Mouse (Mus musculus) gastrocnemius, adult 2 months (tissue): Measurements from ENCODE around the gene Hmga2. TPM values are rescaled to one million over a fixed set of nuclear protein-coding genes. Genes with fewer than 3 reads are reported as not detected.

ENCODE experiments used
- DNase-seq: peaks from one replicate; pipeline ENCODE4 v3.0.0; 2022
- H3K27ac ChIP-seq: fragments of 200-600 bp; 2 replicates; pipeline ENCODE4 v1.8.1; 2022; ENCODE audit warnings: mild to moderate bottlenecking
- H3K4me3 ChIP-seq: fragments of 200-600 bp; 2 replicates; pipeline ENCODE4 v1.8.1; 2022; ENCODE audit warnings: mild to moderate bottlenecking, moderate library complexity
- CTCF ChIP-seq: fragments of 200-600 bp; IDR thresholded peaks from 2 replicates; pipeline ENCODE4 v1.8.1; 2022; ENCODE audit warnings: antibody characterized with exemption, mild to moderate bottlenecking, moderate library complexity
- intact Hi-C: fragments of 180-260 bp; cut with DNase I; formaldehyde crosslinking; loops from one replicate; pipeline ENCODE4 v1.15.1; 2025
- long read RNA-seq, 2 experiments: library from polyadenylated mRNA; stranded (forward); transcript quantifications; one replicate each; pipeline ENCODE4 v2.0.0; 2021
- total RNA-seq, 2 experiments: library from RNA; stranded (reverse); gene quantifications; 2 replicates each; pipeline ENCODE4 v1.2.3; 2021

Hmga2 gene
- under 1 TPM in 1 of 2 experiments, not detected in 1; 0.10 TPM for total RNA-seq
- long read RNA-seq, experiment 1, result 0 reads
- long read RNA-seq, experiment 2, result 0 reads

DNA sequence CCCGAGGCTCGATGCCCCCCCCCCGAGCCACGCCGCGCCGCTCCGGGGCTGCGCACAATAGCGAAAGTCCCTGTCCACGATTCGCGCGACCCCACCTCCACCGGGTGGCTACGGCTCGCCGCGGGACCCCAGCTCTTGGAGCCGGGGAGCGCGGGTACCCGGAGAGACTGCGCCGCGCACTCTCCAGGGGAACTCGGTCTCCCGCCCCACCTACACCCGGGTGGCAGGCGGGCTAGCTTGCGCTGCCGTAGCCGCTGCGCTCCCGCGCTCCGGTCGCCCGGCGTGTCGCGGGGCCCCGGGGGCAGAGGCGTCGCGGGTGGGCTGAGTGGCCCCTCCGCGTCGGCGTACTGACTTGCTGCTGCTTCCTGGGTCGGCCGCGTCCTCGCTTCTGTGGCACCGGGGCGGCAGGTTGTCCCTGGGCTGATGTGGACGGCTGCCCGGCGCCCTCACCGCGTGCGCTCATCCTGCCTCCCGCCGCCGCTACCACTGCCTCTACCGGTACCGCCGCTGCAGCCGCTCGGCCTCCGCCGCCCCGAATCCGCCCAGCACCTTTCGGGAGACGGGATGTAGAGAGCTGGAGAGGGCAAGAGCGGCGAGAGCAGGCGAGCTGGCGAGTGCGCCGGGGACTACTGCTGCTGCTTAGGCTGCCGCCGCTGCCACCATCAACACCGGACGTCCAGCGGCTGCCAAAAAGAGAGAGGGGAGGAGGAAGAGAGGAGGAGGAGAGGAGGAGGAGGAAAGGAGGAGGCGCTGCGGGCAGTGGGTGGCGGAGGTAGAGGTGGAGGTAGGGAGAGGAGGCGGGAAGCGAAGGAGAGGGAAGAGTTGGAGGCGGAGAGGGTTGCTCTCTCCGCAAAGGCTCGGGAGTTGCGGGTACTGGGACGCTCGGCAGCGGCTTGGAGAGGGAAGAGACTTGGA is at the start of gene Hmga2:
Hmga2 (minus strand) TSS at position 869 of the 915 bp plus-strand sequence.
- peak; percentile 28 for DNase-seq
- intact Hi-C loops, result loop anchor here (10.0 kb wide), 1 partner anchor 51 kb away; no protein-coding TSS in a partner anchor
- Histone ChIP-seq H3K27ac (no peak within 1 kb of the TSS), H3K4me3 (peak within 1 kb of the TSS; percentile 74)
- no peak for TF ChIP-seq CTCF

DNA sequence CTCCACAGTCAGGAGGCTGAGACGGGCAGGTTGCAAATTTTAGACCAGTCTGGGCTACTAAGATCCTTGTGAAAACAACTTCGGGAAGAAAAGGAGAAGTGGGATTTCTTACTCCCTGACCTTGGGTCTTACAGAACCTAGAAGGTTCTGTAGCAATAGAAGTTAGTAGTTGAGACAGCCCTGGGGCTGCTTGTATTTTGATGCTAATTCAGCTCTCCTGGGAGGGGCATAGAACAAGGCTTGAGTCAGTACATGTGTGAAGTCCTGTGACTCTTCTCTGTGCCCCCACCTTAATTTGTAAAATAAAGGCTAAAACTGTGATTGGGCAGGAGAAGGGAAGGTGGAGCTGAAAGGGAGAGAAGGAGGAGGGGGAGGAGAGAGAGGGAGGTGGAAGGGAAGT is 46.7 kb upstream of the Hmga2 start:
- DNase-seq, result no peak
- Histone ChIP-seq H3K27ac (no peak overlapping the region), H3K4me3 (no peak overlapping the region)
- no peak for TF ChIP-seq CTCF
- intact Hi-C loops, result no loop called here

DNA sequence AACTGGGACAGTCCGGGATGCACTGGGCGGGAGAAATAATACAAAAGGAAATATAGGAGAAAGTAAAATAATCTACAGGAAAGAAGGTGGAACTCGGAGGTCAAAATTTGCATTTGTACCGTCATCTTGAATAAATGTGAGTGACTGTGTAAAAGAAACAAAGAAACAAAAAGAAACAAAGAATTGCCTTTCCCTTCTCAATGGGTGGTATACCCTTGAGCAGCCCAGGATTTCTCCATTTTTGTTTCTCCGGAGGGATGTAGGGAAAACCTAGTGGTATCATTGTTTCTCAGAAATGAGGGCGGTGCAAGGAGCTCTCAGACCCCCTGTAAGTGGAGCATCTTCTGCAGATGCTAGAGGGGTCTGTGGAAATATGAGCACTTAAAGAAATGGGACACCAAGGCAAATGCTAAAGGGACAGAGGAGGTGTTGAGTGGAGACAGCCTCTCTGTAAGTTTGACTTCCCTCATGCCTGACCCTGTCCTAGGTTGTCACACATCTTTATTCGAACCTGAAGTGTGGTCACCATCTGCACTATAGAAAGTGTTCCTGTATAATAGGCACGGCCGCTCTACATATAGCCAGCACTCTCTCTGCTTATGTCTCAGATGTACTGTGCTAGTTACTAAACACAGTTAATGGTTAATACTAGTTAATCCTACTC is 45.8 kb upstream of the Hmga2 start:
- intact Hi-C loops, result no loop called here
- TF ChIP-seq CTCF, result no peak
- no peak for DNase-seq
- H3K27ac ChIP-seq, result no peak overlapping the region
- H3K4me3 ChIP-seq, result no peak overlapping the region

DNA sequence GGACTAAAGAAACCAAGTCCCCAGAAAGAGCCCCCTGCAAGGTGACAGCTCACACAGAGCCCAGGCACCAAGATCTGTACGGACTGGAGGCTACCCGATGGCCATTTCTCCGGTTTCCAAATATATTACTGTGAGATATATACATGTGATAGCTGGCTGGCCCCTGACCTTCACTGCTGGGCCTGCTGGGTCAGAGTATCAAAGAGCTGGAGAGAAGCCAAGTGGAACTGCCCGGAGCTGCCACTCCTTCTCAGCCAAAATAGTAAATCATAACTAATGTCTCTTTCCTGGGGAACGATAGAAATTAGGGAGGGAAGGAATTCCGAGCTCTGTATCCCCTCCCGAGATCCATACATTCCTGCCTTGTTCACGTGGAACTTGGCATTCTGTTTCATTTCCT is 40.0 kb upstream of the Hmga2 start:
- intact Hi-C loops, result no loop called here
- no peak for TF ChIP-seq CTCF
- no peak for DNase-seq

DNA sequence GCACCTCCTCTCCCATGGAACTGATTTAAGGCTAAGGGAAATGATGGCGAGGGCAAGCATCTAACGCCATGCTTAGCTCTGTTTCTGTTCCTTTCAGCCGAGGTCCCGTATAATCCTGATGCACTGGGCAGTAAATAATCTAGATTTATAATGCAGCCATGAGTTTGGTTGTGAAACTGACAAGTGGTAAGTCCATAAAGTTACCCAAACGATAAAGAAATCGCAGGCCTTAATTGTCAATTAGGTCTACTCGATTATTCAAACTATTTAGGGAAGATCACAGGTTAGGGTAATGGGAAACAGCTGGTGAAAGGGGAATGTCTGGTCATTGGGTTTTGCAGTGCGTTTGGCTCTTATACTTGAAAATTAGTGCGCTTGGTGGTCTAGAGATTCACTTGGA is 37.5 kb upstream of the Hmga2 start:
- DNase-seq, result no peak
- intact Hi-C loops, result no loop called here
- H3K4me3 ChIP-seq, result no peak overlapping the region
- TF ChIP-seq CTCF, result no peak
- no peak overlapping the region for H3K27ac ChIP-seq

More for the DNA sequence above, 40.0 kb upstream of the Hmga2 start:
- H3K4me3 ChIP-seq, result no peak overlapping the region
- H3K27ac ChIP-seq, result no peak overlapping the region

DNA sequence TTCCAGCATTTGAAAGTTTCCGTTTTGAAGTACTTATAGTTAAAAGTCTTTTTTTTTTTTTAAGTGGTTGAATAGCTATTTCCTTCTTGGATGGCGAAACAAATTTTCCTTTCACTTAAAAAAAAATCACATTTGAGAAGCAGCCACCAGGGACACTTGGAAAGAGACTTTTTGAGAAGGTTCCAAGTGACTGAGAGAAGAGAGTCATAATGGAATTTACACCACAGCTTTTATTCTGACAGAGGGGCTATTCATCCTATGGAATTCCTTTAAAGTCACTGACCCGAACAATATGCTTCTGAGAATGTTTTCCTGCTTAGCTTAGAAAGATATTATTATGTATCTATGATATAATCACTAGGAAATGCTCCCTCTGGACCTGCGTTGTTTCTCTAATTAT is 36.7 kb upstream of the Hmga2 start:
- no peak for DNase-seq
- H3K27ac ChIP-seq, result no peak overlapping the region
- no peak for TF ChIP-seq CTCF
- intact Hi-C loops, result no loop called here
- H3K4me3 ChIP-seq, result no peak overlapping the region

DNA sequence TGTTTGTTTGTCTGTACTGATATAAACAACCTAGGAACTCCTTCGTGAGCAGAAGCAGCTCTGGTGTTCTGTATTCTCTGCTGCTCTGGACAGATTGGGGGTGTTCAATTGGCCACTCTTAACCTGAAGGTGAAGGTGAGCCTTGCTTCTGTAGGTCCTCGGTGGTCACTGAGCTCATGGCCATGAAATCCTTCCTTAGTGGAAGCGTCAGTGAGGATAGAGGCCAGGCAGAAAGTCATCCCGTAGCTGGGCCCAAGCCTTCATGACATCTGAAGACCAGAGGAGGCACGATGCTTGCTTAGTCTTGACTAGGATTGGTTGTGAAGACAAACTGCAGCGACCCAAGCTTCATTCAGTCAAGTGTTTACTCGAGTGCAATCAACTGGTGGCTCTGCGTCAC is 35.9 kb upstream of the Hmga2 start:
- intact Hi-C loops, result no loop called here
- Histone ChIP-seq H3K27ac (no peak overlapping the region), H3K4me3 (no peak overlapping the region)
- TF ChIP-seq CTCF, result no peak
- DNase-seq, result no peak

DNA sequence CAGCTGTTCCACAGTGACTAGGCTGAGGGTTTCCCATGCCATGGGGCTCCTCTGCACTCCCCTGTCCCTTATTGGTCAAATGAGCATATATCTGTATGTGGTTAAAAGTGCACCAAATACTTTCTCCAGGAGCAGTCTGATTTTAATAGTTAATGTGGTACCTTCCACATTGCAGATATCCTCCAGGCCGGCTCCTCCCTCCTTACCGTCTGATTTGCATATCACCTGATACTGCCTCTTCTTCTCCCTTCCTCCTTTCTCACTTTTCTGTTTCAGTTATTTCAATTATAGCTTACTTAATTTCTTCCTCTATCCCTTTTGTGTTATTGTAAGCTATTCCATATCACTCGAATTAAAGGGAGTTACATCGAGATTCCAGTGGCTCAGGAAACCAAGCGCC is 27.7 kb upstream of the Hmga2 start:
- TF ChIP-seq CTCF, result no peak
- intact Hi-C loops, result no loop called here
- no peak for DNase-seq
- Histone ChIP-seq H3K27ac (no peak overlapping the region), H3K4me3 (no peak overlapping the region)

DNA sequence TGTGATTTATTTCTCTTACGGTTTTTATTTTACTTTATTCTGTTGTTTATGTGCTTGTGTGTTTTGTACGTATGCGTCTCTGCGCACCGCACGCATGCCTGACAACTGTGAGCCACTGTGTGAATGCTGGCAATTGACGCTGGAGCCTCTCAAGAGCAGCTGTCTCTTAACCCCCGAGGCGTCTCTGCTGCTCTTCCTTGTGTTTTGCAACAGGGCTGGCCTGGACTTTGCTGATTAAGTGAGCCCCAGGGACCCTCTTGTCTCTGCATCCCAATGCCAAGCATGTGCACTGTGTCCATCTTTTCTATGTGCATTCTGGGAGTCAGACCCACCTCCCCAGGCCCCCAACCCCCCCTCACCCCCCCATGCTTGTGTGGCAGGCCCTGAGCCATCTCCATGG is 24.5 kb upstream of the Hmga2 start:
- DNase-seq, result no peak
- Histone ChIP-seq H3K4me3 (no peak overlapping the region), H3K27ac (no peak overlapping the region)
- intact Hi-C loops, result no loop called here
- TF ChIP-seq CTCF, result no peak

DNA sequence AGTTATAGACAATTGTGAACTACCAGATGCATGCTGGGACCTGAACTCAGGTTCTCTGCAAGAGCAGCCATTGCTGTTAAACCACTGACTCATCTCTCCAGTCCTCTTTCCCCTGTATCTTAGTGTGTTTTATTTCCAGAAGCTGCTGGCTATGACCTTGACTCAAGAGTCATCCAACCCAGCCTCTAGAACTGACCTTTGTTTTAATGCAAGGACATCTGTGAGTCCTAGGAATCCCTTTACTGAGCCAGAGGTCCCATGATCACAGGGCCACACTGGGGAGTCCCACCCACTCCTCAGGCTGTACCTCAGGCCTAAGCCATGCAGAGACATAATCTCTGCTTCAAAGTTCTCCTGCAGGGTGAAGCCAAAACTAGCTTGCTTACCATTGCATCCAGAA is 21.8 kb upstream of the Hmga2 start:
- Histone ChIP-seq H3K27ac (no peak overlapping the region), H3K4me3 (no peak overlapping the region)
- DNase-seq, result no peak
- TF ChIP-seq CTCF, result no peak
- intact Hi-C loops, result no loop called here

DNA sequence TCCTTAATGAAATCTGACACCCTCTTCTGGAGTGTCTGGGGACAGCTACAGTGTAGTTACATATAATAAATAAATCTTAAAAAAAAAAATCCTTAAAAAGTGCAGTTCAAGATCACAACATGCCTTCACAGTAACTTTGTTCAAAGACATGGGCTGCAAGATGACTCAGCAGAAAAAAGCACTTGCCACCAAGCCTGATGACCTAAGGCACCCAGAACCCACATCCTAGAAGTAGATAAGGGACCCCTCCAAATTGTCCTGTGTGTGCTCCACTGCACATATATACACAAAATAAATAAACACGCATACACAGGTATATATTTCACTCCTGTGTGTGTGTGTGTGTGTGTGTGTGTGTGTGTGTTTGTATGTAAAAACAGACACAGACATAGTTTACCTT is 18.4 kb upstream of the Hmga2 start:
- no peak overlapping the region for H3K4me3 ChIP-seq
- intact Hi-C loops, result no loop called here
- TF ChIP-seq CTCF, result no peak
- H3K27ac ChIP-seq, result no peak overlapping the region
- DNase-seq, result no peak

DNA sequence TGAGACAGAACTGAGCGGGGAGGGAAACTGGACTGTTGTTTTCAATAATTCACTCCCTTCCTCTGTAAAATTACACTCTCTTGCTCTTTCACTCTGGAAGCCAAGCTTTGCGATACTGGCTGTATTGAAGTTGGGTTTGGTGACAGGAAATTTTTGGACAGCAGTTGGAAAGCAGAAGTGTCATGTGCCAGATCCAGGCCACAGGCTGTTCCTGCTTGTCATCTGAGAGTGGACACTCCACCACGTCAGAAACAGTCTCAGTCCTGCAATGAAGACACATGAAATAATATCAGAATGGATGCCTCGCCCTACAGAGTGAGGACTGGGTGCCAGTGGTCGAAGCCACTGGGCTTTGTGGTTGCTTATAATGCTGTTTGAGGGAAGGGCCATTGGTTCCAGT is 15.2 kb upstream of the Hmga2 start:
- intact Hi-C loops, result no loop called here
- Histone ChIP-seq H3K27ac (no peak overlapping the region), H3K4me3 (no peak overlapping the region)
- no peak for DNase-seq
- TF ChIP-seq CTCF, result no peak

DNA sequence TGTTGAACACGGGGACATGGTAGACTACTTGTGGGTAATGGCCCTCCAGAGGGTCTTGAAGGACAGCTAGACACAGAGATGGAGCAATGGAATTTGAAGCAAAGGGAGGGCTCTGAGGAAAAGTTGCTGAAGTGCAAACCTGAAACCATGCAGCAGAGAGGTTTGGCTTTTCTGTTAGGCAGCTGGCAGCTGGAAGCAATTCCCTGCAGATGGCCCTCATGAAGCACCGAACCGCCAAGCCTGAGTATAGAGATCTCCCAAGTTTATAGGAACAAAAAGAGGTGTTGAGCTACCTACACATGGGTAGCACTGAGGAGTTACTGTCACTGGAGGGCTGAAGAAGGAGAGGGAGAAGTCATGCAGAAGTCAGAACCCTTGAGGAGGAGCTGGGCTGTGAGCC is 13.3 kb upstream of the Hmga2 start:
- intact Hi-C loops, result no loop called here
- H3K27ac ChIP-seq, result no peak overlapping the region
- DNase-seq, result no peak
- no peak for TF ChIP-seq CTCF
- H3K4me3 ChIP-seq, result no peak overlapping the region

DNA sequence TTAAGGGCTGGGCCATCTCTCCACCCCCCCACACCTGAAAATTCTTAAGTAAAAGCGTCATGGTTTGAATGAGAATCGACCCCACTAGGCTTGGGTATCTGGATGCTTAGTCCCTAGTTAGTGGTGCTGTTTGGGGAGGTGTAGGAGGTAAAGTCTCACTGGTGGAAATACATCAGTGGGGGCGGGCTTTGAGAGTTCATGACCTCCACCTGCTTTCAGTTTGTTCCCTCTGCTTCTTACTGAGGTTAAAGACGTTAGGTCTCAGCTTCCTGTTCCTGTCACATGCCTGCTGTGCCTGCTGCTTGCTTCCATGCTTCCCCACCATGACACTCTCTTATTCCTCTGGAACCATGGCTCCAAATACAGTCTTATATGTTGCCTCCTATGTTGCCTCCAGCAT is 12.3 kb upstream of the Hmga2 start:
- H3K4me3 ChIP-seq, result no peak overlapping the region
- DNase-seq, result no peak
- no peak for TF ChIP-seq CTCF
- no peak overlapping the region for H3K27ac ChIP-seq
- intact Hi-C loops, result no loop called here
